Mouse (Mus musculus) hindbrain, embryonic 10.5 days (tissue): ENCODE measurements around the gene Sucnr1. TPM values are rescaled to one million over a fixed set of nuclear protein-coding genes. Genes with fewer than 3 reads are reported as not detected.
"Not testable (repeated sequence)": the region's sequence is repeated elsewhere in the genome, so short reads cannot be mapped to it uniquely, and the experiment has no call there.

Experiments
- DNase-seq: peaks from one replicate; pipeline ENCODE4 v3.0.0-alpha.2; 2017; ENCODE audit warnings: low spot score
- H3K27ac ChIP-seq: fragments of 300-500 bp; sonication (generic); 2 replicates; pipeline ENCODE4 v1.5.1; 2016; ENCODE audit warnings: mild to moderate bottlenecking, moderate library complexity
- H3K27me3 ChIP-seq: fragments of 300-500 bp; sonication (generic); 2 replicates; pipeline ENCODE4 v1.6.1; 2016; ENCODE audit warnings: mild to moderate bottlenecking; ENCODE audit not compliant: poor library complexity, insufficient read depth, severe bottlenecking
- H3K36me3 ChIP-seq: fragments of 300-500 bp; sonication (generic); 2 replicates; pipeline ENCODE4 v1.6.1; 2016; ENCODE audit warnings: mild to moderate bottlenecking, moderate library complexity
- H3K4me1 ChIP-seq: fragments of 300-500 bp; sonication (generic); replicated peaks from 2 replicates; pipeline ENCODE4 v1.6.1; 2016; ENCODE audit warnings: mild to moderate bottlenecking
- H3K4me3 ChIP-seq: fragments of 300-500 bp; sonication (generic); 2 replicates; pipeline ENCODE4 v1.5.1; 2016; ENCODE audit warnings: mild to moderate bottlenecking, moderate library complexity
- H3K9me3 ChIP-seq: fragments of 300-500 bp; sonication (generic); 2 replicates; pipeline ENCODE4 v1.6.1; 2016; ENCODE audit warnings: mild to moderate bottlenecking, moderate library complexity
- WGBS: fragments of 180-500 bp; shearing (Covaris S2); methylation state at CpG from one replicate; pipeline ENCODE4 v1.1.7; 2016; 5-methylcytosine and 5-hydroxymethylcytosine counted together
- polyA plus RNA-seq: library from polyadenylated mRNA; unstranded; fragments of >200 nt; fragmentation: Nextera tagmentation; extraction: Ambion mirVana; gene quantifications from 2 replicates; pipeline ENCODE4 v1.2.1, GENCODE M21; 2016

The Sucnr1 gene
- polyA plus RNA-seq, 1 experiment from 2014 or later = 0.35 TPM

- WGBS = 71% methylated on average over 2 of the region's 2 CpGs
- no peaks in the 10 kb centered on the region for H3K36me3 ChIP-seq
- H3K9me3 ChIP-seq = no peaks in the 10 kb centered on the region
- no peaks in the 10 kb centered on the region for H3K27me3 ChIP-seq
- DNase-seq = no peak
- no peaks in the 10 kb centered on the region for H3K4me1 ChIP-seq
- no peak overlapping the region for H3K4me3 ChIP-seq
- H3K27ac ChIP-seq = no peak overlapping the region
Observed at GRCm38 (mm10) chr3:60094386-60095156, 12.9 kb downstream of the Sucnr1 start.

GRCm38 (mm10) chr3:60096941-60097340 lies 15.3 kb downstream of the Sucnr1 start:
- H3K36me3 ChIP-seq = no peaks in the 10 kb centered on the region
- H3K9me3 ChIP-seq = no peaks in the 10 kb centered on the region
- WGBS = 80% methylated on average over 3 of the region's 3 CpGs
- no peak for DNase-seq
- no peak overlapping the region for H3K27ac ChIP-seq
- H3K4me3 ChIP-seq = no peak overlapping the region
- H3K4me1 ChIP-seq = no peaks in the 10 kb centered on the region
- no peaks in the 10 kb centered on the region for H3K27me3 ChIP-seq

- 94% methylated on average over 2 of the region's 2 CpGs for WGBS
- DNase-seq = no peak
- no peaks in the 10 kb centered on the region for H3K27me3 ChIP-seq
Observed at GRCm38 (mm10) chr3:60097485-60097884, 15.8 kb downstream of the Sucnr1 start.

DNA sequence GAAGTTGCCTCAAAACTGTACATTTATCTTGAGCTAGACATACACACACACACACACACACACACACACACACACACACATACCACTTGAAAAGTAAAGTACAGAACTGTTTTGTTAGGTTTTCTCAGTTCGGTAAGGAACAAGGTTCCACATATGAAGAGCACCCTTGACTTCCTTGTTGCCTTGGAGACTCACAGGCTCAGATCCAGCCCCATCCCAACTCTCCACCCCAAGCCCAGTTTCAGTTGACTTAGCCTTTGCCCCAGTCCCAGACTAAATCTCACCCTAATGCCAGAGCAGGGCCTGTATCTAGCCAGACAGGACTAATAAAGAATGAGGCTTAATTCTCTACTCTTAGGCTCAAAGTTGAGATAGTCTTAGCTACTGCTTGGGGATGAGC lies 16.9 kb downstream of the Sucnr1 start:
- no peak overlapping the region for H3K27ac ChIP-seq
- H3K36me3 ChIP-seq = no peaks in the 10 kb centered on the region
- WGBS = 86% methylated on average over 1 of the region's 1 CpGs
- H3K4me1 ChIP-seq = no peaks in the 10 kb centered on the region
- H3K9me3 ChIP-seq = no peaks in the 10 kb centered on the region
- DNase-seq = no peak
- no peak overlapping the region for H3K4me3 ChIP-seq
- H3K27me3 ChIP-seq = no peaks in the 10 kb centered on the region

More at GRCm38 (mm10) chr3:60097485-60097884, 15.8 kb downstream of the Sucnr1 start:
- H3K4me1 ChIP-seq = no peaks in the 10 kb centered on the region
- no peak overlapping the region for H3K27ac ChIP-seq
- no peaks in the 10 kb centered on the region for H3K36me3 ChIP-seq
- no peak overlapping the region for H3K4me3 ChIP-seq
- no peaks in the 10 kb centered on the region for H3K9me3 ChIP-seq

- no peaks in the 10 kb centered on the region for H3K4me1 ChIP-seq
- 87% methylated on average over 2 of the region's 2 CpGs for WGBS
- no peak for DNase-seq
Observed at GRCm38 (mm10) chr3:60104462-60105109, 22.9 kb downstream of the Sucnr1 start.

GRCm38 (mm10) chr3:60106446-60106845 lies 24.8 kb downstream of the Sucnr1 start:
- H3K27me3 ChIP-seq, H3K9me3 ChIP-seq, H3K4me3 ChIP-seq, H3K27ac ChIP-seq, H3K36me3 ChIP-seq, H3K4me1 ChIP-seq, DNase-seq: not testable (repeated sequence)
- 55% methylated on average over 1 of the region's 1 CpGs for WGBS

More at GRCm38 (mm10) chr3:60104462-60105109, 22.9 kb downstream of the Sucnr1 start:
- Histone ChIP-seq H3K27ac (no peak overlapping the region), H3K9me3 (no peaks in the 10 kb centered on the region), H3K4me3 (no peak overlapping the region), H3K27me3 (no peaks in the 10 kb centered on the region), H3K36me3 (no peaks in the 10 kb centered on the region)

DNA sequence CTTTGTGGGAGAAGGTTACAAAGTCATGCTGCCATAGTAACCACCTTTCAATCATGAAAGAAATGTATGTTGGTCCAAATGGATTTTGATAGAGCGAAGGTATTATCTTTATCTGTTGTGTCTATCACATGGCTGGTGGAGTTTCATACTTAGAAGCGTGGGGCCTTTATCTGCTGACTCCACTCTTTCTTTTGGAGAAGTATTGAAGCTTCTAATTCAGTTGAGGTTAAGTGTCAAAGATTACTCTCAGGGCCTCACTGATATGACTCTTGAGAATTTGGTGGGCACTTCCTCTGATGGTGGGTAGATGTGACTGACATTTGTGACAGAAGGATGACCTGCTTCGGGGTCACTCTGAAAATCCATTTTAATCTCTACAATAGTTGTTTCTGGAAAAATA lies 26.1 kb downstream of the Sucnr1 start:
- H3K27me3 ChIP-seq = no peaks in the 10 kb centered on the region
- no peak for DNase-seq
- H3K36me3 ChIP-seq = no peaks in the 10 kb centered on the region
- 85% methylated on average over 3 of the region's 3 CpGs for WGBS
- no peak overlapping the region for H3K27ac ChIP-seq
- no peaks in the 10 kb centered on the region for H3K9me3 ChIP-seq
- no peaks in the 10 kb centered on the region for H3K4me1 ChIP-seq
- no peak overlapping the region for H3K4me3 ChIP-seq

GRCm38 (mm10) chr3:60108815-60109214 lies 27.1 kb downstream of the Sucnr1 start:
- no peaks in the 10 kb centered on the region for H3K9me3 ChIP-seq
- no peaks in the 10 kb centered on the region for H3K4me1 ChIP-seq
- no peaks in the 10 kb centered on the region for H3K36me3 ChIP-seq
- no peak for DNase-seq
- no peak overlapping the region for H3K4me3 ChIP-seq
- H3K27me3 ChIP-seq = no peaks in the 10 kb centered on the region
- no peak overlapping the region for H3K27ac ChIP-seq

DNA sequence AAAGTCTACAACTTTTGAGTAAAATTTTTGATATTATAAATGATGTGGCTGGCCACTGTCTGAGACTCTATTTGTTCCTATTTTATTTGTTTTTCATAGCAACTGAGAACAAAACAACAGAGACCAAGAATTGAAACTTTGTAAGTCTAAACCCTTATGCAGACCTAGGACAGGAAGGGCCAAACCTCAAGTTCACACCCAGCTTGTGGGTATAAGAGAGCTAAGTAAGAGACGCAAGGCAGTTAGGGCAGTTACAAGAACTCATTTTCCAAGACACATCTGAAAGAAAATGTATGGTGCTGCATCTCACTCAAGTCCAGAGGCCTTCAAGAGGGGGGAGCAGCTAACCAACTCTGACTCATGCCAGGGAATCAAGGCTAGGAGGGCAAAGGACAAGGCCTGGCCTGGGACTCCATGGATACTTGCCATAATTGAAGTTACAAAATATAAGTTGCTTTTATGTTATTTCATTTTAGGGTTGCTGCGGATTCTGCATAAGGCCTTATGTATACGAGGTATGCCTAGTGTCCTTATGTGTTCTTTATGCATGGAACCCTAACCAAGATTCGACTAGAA lies 29.6 kb downstream of the Sucnr1 start:
- H3K27ac ChIP-seq = no peak overlapping the region
- H3K9me3 ChIP-seq = no peaks in the 10 kb centered on the region
- no peaks in the 10 kb centered on the region for H3K27me3 ChIP-seq
- no peaks in the 10 kb centered on the region for H3K36me3 ChIP-seq
- DNase-seq = no peak
- no peaks in the 10 kb centered on the region for H3K4me1 ChIP-seq
- no peak overlapping the region for H3K4me3 ChIP-seq
- WGBS = 88% methylated on average over 4 of the region's 4 CpGs

GRCm38 (mm10) chr3:60111889-60112646 lies 30.4 kb downstream of the Sucnr1 start:
- no peak for DNase-seq
- H3K27me3 ChIP-seq = no peaks in the 10 kb centered on the region
- H3K4me1 ChIP-seq = no peaks in the 10 kb centered on the region
- H3K36me3 ChIP-seq = no peaks in the 10 kb centered on the region
- H3K9me3 ChIP-seq = no peaks in the 10 kb centered on the region
- no peak overlapping the region for H3K27ac ChIP-seq
- H3K4me3 ChIP-seq = no peak overlapping the region
- WGBS = 83% methylated on average over 6 of the region's 6 CpGs

GRCm38 (mm10) chr3:60114571-60114970 lies 32.9 kb downstream of the Sucnr1 start:
- 65% methylated on average over 2 of the region's 2 CpGs for WGBS
- H3K27me3 ChIP-seq = no peaks in the 10 kb centered on the region
- no peak for DNase-seq
- H3K9me3 ChIP-seq = no peaks in the 10 kb centered on the region
- no peaks in the 10 kb centered on the region for H3K36me3 ChIP-seq
- no peak overlapping the region for H3K27ac ChIP-seq
- no peaks in the 10 kb centered on the region for H3K4me1 ChIP-seq
- no peak overlapping the region for H3K4me3 ChIP-seq

- Histone ChIP-seq H3K9me3 (no peaks in the 10 kb centered on the region), H3K4me1 (no peaks in the 10 kb centered on the region), H3K27me3 (no peaks in the 10 kb centered on the region), H3K4me3 (no peak overlapping the region), H3K36me3 (no peaks in the 10 kb centered on the region), H3K27ac (no peak overlapping the region)
- 87% methylated on average over 3 of the region's 3 CpGs for WGBS
- DNase-seq = no peak
Observed at GRCm38 (mm10) chr3:60121449-60121848, 39.8 kb downstream of the Sucnr1 start.
